Mouse (Mus musculus) megakaryocyte, embryonic 14.5 days (primary cell): ENCODE results near the gene Rnf34.

ENCODE experiments used
- FLI1 ChIP-seq: IDR thresholded peaks from 2 replicates; pipeline ENCODE4 v1.6.1; 2012; ENCODE audit warnings: low read length, inconsistent platforms, mixed read lengths
- GATA1 ChIP-seq: IDR thresholded peaks from 3 replicates; pipeline ENCODE4 v1.6.1; 2012; ENCODE audit warnings: mixed read lengths, low read length, inconsistent platforms, borderline replicate concordance

DNA sequence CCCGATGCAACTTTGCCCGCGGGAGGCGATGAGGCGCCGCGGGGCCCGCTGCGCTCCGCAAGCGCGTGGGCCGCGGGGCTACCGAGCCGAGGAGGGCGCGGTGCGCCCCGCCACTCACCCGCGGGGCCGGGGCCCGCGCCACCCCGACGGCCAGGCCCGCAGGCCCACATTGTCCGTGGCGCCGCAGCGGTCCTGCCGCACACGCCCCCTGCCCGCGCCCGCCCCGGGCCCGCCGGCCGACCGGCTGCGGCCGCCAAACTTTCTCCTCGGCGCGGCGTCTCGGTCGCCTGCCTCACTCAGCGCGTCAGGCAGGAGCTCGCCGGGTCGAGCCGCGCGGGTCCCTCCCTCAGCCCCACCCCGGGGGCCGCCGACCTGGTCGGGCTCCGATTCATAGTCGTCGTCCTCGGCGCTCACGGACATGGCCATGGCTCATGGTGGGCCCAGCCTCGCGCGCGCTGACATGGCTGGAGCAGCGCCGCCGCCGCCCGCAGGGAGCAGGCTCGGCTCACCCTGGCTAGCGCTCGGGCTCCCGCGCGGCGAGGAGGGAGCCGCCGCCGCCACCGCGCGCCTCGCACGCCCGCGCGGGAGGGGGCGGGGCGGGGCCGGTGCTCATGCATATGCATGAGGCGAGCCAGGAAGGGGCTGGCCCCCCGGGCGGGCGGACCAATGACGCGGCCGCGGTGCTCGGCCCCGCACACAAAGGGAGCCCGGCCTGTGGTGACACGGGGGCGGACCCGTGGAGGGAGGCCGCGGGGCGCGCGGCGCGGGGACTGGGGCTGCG, 50.1 kb downstream of the Rnf34 start:
- TF ChIP-seq GATA1 (no peak), FLI1 (no peak)
